Mouse (Mus musculus): ENCODE results near the gene Tgfbr2. TPM values are rescaled to one million over a fixed set of nuclear protein-coding genes. Genes with fewer than 3 reads are reported as not detected.

Gene Tgfbr2
- total RNA-seq, 4 experiments from 2014 or later: 33.5 to 39.3 (median 35.0) TPM

GRCm38 (mm10) chr9:116115875-116116274 lies 59.3 kb downstream of the Tgfbr2 start:
- no peak for DNase-seq (ENCODE audit: low spot score)

DNA sequence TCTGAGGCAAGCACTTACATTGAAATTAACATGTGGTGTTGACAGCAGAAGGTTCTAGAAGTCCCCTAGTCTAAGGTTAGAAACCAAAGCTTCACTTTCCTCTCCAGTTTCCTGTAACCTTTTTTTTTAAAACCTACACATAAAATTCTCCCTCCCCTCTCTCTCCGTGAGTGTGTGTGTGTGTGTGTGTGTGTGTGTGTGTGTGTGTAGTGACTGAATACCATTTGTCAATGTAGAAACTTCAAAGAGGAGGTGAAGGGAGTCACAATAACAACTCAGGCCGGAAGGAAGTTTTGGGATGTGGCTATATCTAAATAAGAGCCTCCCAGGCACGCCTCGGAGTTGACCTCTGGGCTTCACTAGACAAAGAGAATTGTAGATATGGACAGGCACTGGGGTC lies 60.8 kb downstream of the Tgfbr2 start:
- DNase-seq (ENCODE audit: low spot score): peak; percentile 58

- no peak for DNase-seq (ENCODE audit: low spot score)
Measured at GRCm38 (mm10) chr9:116111149-116111970, 63.8 kb downstream of the Tgfbr2 start.

GRCm38 (mm10) chr9:116108729-116109128 lies 66.4 kb downstream of the Tgfbr2 start:
- peak; percentile 36 for DNase-seq (ENCODE audit: low spot score)

DNA sequence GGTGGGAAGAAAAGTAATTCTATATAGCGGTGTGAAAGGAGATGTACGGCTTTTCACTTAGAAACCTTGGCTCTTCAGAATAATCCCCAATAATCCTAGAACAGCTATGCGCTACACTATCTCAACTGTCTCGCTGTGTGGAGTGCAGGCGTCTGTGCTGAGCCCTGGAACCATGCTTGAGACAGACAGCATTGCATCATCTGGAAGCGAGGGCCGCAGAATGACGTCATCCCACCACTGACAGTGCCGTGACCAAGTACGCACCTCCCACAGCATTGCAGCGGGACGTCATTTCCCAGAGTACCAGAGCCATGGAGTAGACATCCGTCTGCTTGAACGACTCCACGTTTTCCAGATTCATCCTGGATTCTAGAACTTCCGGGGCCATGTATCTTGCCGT lies 70.4 kb downstream of the Tgfbr2 start:
- no peak for DNase-seq (ENCODE audit: low spot score)

DNA sequence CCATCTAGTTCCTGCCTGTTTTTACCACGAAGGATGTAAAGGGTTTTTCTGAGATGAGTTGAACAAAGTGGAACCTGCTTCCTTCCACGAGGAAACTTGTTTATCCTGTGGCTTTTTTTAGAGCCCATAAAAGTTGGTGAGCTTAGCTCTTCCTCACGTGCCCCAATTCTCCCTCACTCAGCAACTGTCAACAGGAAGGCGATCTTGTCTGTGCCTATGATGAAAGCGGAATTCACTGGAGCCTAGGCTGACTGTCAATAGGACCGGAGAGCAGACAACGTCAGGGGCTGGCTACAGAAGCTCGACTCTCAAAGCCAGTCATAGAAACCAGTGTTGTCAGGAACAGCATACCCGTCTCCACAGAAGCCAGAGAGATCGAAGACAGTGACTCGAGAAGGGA lies 73.3 kb downstream of the Tgfbr2 start:
- no peak for DNase-seq (ENCODE audit: low spot score)

GRCm38 (mm10) chr9:116100015-116100414 lies 75.1 kb downstream of the Tgfbr2 start:
- no peak for DNase-seq (ENCODE audit: low spot score)

- DNase-seq (ENCODE audit: low spot score): no peak
Measured at GRCm38 (mm10) chr9:116099596-116099993, 75.6 kb downstream of the Tgfbr2 start.

- DNase-seq (ENCODE audit: low spot score): peak; percentile 58
Measured at GRCm38 (mm10) chr9:116098724-116099595, 76.2 kb downstream of the Tgfbr2 start.

- DNase-seq (ENCODE audit: low spot score): peak; percentile 44
Measured at GRCm38 (mm10) chr9:116091921-116092320, 83.2 kb downstream of the Tgfbr2 start.

- DNase-seq (ENCODE audit: low spot score): no peak
Measured at GRCm38 (mm10) chr9:116091101-116091841, 83.9 kb downstream of the Tgfbr2 start.

DNA sequence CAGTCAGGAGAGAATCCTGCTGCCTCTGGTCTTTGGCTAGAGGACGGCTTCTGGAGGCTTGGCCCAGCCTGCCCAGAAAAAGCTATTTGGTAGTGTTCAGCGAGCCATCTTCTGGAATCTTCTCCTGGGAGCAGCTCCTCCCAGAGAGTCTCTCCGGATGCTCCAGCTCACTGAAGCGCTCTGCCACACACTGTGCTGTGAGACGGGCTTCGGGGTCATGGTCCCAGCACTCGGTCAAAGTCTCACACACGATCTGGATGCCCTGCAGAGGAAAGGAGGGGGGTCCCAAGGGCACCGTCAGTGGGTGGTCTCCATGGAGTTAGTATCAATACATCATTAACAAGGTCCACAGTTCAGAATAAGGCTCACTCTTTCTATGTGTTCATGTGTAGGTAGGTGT lies 84.9 kb downstream of the Tgfbr2 start:
- no peak for DNase-seq (ENCODE audit: low spot score)

DNA sequence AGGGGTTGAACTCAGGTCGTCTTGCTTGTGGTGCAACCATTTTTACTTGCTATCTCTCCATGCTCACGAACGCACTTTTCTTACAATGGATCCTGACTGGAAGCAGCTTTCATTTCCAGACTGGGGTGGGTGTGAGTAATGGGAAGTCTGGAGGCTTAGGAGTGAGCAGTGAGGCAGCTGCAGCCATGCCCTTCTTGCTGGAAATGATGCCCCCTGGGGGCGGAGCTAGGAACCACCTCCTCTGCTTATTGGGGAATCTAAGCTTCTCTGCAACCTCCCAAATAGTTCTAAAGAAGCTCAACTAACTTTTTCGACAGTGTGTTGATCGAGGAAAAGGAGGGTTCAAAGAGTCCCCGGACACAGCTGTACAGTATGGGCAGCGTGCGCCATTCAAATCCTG lies 86.2 kb downstream of the Tgfbr2 start:
- DNase-seq (ENCODE audit: low spot score): no peak

DNA sequence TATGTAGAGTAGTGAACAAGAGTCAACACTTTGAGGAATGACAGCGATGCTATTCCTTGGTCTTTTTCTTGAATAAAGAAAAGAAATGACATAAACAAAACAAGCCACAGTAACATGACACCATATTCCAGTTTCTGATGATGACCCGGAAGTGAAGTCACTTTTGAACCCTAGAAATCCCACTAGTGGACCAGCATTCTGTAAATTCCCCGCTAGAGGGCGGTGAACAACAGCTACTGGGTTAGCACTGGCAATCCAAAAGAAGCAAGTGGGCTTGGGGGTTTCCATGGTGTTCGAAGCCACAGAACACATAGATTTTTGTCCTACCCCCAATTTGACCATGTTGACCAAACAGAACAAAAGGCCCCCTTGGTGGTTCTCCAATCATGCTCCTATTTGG lies 87.3 kb downstream of the Tgfbr2 start:
- DNase-seq (ENCODE audit: low spot score): peak; percentile 71

GRCm38 (mm10) chr9:116087263-116087662 lies 87.9 kb downstream of the Tgfbr2 start:
- no peak for DNase-seq (ENCODE audit: low spot score)

DNA sequence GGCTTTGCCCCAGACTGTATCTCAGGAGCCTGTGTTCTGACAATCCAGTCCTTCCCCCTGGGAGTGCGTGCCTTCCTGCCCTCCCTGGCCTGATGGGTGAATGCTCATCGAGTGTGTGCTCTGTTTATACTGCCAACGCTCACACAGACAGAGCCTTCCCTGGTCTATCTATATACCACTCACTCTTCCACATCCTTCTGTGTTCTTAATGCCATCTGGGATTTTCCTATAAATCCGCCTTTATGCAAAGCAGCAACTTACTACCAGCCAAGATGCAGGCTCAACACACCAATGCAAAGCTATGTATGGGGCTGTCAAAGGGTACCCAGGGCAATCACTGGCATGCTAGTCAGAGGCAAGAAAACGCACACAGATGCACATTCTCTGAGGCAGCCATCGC lies 89.2 kb downstream of the Tgfbr2 start:
- DNase-seq (ENCODE audit: low spot score): no peak

GRCm38 (mm10) chr9:116084324-116084931 lies 90.7 kb downstream of the Tgfbr2 start:
- no peak for DNase-seq (ENCODE audit: low spot score)

DNA sequence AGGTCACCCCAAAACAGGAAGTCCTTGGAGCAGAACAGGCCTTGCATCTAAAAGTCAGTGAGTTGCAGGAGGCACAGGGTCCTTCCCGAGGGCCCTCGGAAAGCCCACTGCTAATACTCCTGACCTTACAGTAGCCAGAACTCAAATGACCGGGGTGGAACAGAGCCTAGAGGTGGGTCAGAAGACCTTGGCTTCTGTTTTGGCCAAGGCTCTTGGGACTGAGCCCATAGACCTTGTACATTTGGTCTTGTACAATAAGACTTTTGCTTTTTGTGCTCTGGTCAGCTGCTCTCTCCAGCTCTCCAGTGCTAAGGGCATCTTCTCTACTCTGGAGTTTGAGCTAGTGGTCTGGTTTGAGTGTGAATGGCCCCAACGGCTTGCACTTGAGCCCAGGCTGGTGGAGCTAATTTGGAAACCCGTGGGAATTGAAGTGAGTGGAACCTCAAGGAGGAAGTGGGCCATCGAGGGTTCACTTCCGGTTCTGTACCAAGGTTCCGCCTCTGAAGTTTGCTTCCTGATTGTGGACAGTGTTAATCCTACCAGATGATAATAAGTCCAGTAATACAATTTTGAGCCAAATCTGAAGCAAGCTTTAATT lies 91.3 kb downstream of the Tgfbr2 start:
- DNase-seq (ENCODE audit: low spot score): no peak

DNA sequence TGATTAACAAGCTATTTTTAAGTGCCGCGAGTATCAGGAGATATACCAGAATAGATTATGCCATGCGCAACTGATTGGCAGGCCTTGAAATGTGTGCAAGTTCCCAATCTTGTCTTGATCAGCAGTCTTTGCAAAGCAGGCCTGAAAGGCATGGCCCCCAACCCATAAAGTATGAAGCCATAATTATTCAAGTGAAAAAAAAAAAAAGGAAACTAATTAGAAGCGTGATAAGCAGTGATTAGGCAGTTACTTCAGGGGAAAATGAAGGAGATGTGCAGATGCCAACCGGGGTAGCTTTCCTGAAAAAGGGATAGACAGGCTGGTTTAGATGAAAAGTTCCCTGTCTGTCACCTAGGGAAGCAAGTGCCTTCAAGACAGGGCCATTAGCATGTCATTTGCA lies 91.9 kb downstream of the Tgfbr2 start:
- DNase-seq (ENCODE audit: low spot score): no peak

GRCm38 (mm10) chr9:116081781-116082180 lies 93.4 kb downstream of the Tgfbr2 start:
- DNase-seq (ENCODE audit: low spot score): no peak

GRCm38 (mm10) chr9:116077419-116077818 lies 97.7 kb downstream of the Tgfbr2 start:
- no peak for DNase-seq (ENCODE audit: low spot score)

All from heart, adult 8-10 months (tissue).